Mouse (Mus musculus): ENCODE data around the gene Mnat1.

- TF ChIP-seq CTCF (IDR thresholded peaks at IDR 0.05; ENCODE audit: borderline replicate concordance, insufficient read depth, low read length) = no peak
- TF ChIP-seq POLR2A (IDR thresholded peaks at IDR 0.05; ENCODE audit: low read depth, low read length) = no peak
These were observed 35.0 kb upstream of the Mnat1 start for GRCm38 (mm10) chr12:73088500-73088899.

Data from embryonic fibroblast, embryonic 13.5 days (primary cell).